Mouse (Mus musculus) intestine, postnatal 0 days (tissue): ENCODE measurements around the gene Mtx1. TPM values are rescaled to one million over a fixed set of nuclear protein-coding genes. Genes with fewer than 3 reads are reported as not detected.

ENCODE experiments used
- ATAC-seq: fragments of 200-750 bp; cut with Nextera tagmentation; 2 replicates; pipeline ENCODE4 v1.8.0; 2017; ENCODE audit warnings: mild to moderate bottlenecking, moderate TSS enrichment, moderate library complexity
- H3K27ac ChIP-seq: fragments of 300-500 bp; sonication (generic); 2 replicates; pipeline ENCODE4 v1.5.1; 2014; ENCODE audit warnings: mild to moderate bottlenecking, low read depth, low read length, moderate library complexity
- H3K27me3 ChIP-seq: fragments of 300-500 bp; sonication (generic); replicated peaks from 2 replicates; pipeline ENCODE4 v1.6.1; 2014; ENCODE audit warnings: low read length, mixed read lengths; ENCODE audit not compliant: control insufficient read depth, insufficient read depth
- H3K36me3 ChIP-seq: fragments of 300-500 bp; sonication (generic); 2 replicates; pipeline ENCODE4 v1.6.1; 2014; ENCODE audit warnings: mild to moderate bottlenecking, moderate library complexity; ENCODE audit not compliant: control insufficient read depth, insufficient read depth
- H3K4me1 ChIP-seq: fragments of 300-500 bp; sonication (generic); replicated peaks from 2 replicates; pipeline ENCODE4 v1.6.1; 2014; ENCODE audit warnings: antibody characterized with exemption, low read length, mixed read lengths; ENCODE audit not compliant: control insufficient read depth, insufficient read depth
- H3K4me2 ChIP-seq: fragments of 300-500 bp; sonication (generic); replicated peaks from 2 replicates; pipeline ENCODE4 v1.6.1; 2014; ENCODE audit warnings: low read depth, mild to moderate bottlenecking, moderate library complexity
- H3K4me3 ChIP-seq: fragments of 300-500 bp; sonication (generic); 2 replicates; pipeline ENCODE4 v1.5.1; 2014; ENCODE audit warnings: low read depth, low read length
- H3K9ac ChIP-seq: fragments of 300-500 bp; sonication (generic); 2 replicates; pipeline ENCODE4 v1.6.1; 2014; ENCODE audit warnings: mild to moderate bottlenecking, low read depth, low read length
- H3K9me3 ChIP-seq: fragments of 300-500 bp; sonication (generic); 2 replicates; pipeline ENCODE4 v1.6.1; 2016; ENCODE audit warnings: mixed run types; ENCODE audit not compliant: control insufficient read depth
- CTCF ChIP-seq: sonication (generic); IDR thresholded peaks from 2 replicates; pipeline ENCODE4 v1.5.1; 2016; ENCODE audit warnings: low read depth, mild to moderate bottlenecking, control low read depth, antibody characterized with exemption, moderate library complexity
- WGBS: fragments of 180-500 bp; shearing (Covaris S2); extraction: QIAGEN DNeasy Blood & Tissue Kit; methylation state at CpG from one replicate; pipeline ENCODE4 v1.1.7; 2014; 5-methylcytosine and 5-hydroxymethylcytosine counted together
- polyA plus RNA-seq: library from polyadenylated mRNA; unstranded; fragments of >200 nt; fragmentation: Nextera tagmentation; extraction: Ambion mirVana; gene quantifications from 2 replicates; pipeline ENCODE4 v1.2.1, GENCODE M21; 2015

Mtx1 gene
- polyA plus RNA-seq, 1 experiment from 2014 or later = 145 TPM

- no peak for ATAC-seq
- no peak overlapping the region for H3K9ac ChIP-seq
- 80% methylated on average over 3 of the region's 3 CpGs for WGBS
- H3K4me2 ChIP-seq = no peak overlapping the region
- peaks cover 9% of the 10 kb centered on the region; the same call in 1 of the 2 replicates for H3K36me3 ChIP-seq
- H3K9me3 ChIP-seq = no peaks in the 10 kb centered on the region
- no peak overlapping the region for H3K27ac ChIP-seq
- no peaks in the 10 kb centered on the region; the same call in 1 of the 2 replicates for H3K4me1 ChIP-seq
- no peak overlapping the region for H3K4me3 ChIP-seq
- H3K27me3 ChIP-seq = no peaks in the 10 kb centered on the region
- TF ChIP-seq CTCF = no peak
Measured at GRCm38 (mm10) chr3:89199839-89200238, 27.0 kb downstream of the Mtx1 start.

- peak overlapping the region; percentile 50 for H3K9ac ChIP-seq
- WGBS = 7% methylated on average over 33 of the region's 33 CpGs
- H3K4me3 ChIP-seq = peak overlapping the region; percentile 43
- H3K9me3 ChIP-seq = no peaks in the 10 kb centered on the region
- ATAC-seq = peak; percentile 90
- H3K27ac ChIP-seq = peak overlapping the region; percentile 70
- H3K4me2 ChIP-seq = peak overlapping the region; percentile 64
- peak; percentile 77 for TF ChIP-seq CTCF
- no peaks in the 10 kb centered on the region for H3K27me3 ChIP-seq
- no peaks in the 10 kb centered on the region for H3K36me3 ChIP-seq
- no peaks in the 10 kb centered on the region; the same call in 1 of the 2 replicates for H3K4me1 ChIP-seq
Measured at GRCm38 (mm10) chr3:89195979-89196877, 30.7 kb downstream of the Mtx1 start.

GRCm38 (mm10) chr3:89193853-89194252, 33.0 kb downstream of the Mtx1 start:
- no peak overlapping the region for H3K27ac ChIP-seq
- ATAC-seq = no peak
- H3K27me3 ChIP-seq = no peaks in the 10 kb centered on the region
- TF ChIP-seq CTCF = peak; percentile 69
- no peaks in the 10 kb centered on the region for H3K36me3 ChIP-seq
- no peak overlapping the region for H3K4me3 ChIP-seq
- H3K9me3 ChIP-seq = no peaks in the 10 kb centered on the region
- H3K4me2 ChIP-seq = no peak overlapping the region
- H3K9ac ChIP-seq = no peak overlapping the region
- 96% methylated on average over 2 of the region's 2 CpGs for WGBS
- H3K4me1 ChIP-seq = no peaks in the 10 kb centered on the region; the same call in 1 of the 2 replicates

- no peak overlapping the region for H3K9ac ChIP-seq
- no peaks in the 10 kb centered on the region for H3K9me3 ChIP-seq
- no peak overlapping the region for H3K4me3 ChIP-seq
- ATAC-seq = no peak
- H3K4me2 ChIP-seq = no peak overlapping the region
- H3K27ac ChIP-seq = no peak overlapping the region
- no peaks in the 10 kb centered on the region for H3K36me3 ChIP-seq
- H3K27me3 ChIP-seq = no peaks in the 10 kb centered on the region
- peak; percentile 41; the same call in 1 of the 2 replicates for TF ChIP-seq CTCF
- WGBS = 68% methylated on average over 1 of the region's 1 CpGs
- H3K4me1 ChIP-seq = no peaks in the 10 kb centered on the region; the same call in 1 of the 2 replicates
Measured at GRCm38 (mm10) chr3:89193351-89193750, 33.5 kb downstream of the Mtx1 start.

- no peak for ATAC-seq
- TF ChIP-seq CTCF = no peak
- Histone ChIP-seq H3K4me1 (no peaks in the 10 kb centered on the region), H3K4me2 (no peak overlapping the region), H3K27ac (no peak overlapping the region), H3K9me3 (no peaks in the 10 kb centered on the region), H3K36me3 (no peaks in the 10 kb centered on the region), H3K4me3 (no peak overlapping the region), H3K9ac (no peak overlapping the region), H3K27me3 (no peaks in the 10 kb centered on the region)
- 81% methylated on average over 8 of the region's 8 CpGs for WGBS
Measured at GRCm38 (mm10) chr3:89190436-89190835, 36.5 kb downstream of the Mtx1 start.

- Histone ChIP-seq H3K27me3 (no peaks in the 10 kb centered on the region), H3K9me3 (no peaks in the 10 kb centered on the region), H3K4me1 (no peaks in the 10 kb centered on the region), H3K4me2 (no peak overlapping the region), H3K4me3 (no peak overlapping the region), H3K9ac (no peak overlapping the region), H3K27ac (no peak overlapping the region), H3K36me3 (no peaks in the 10 kb centered on the region)
- no peak for TF ChIP-seq CTCF
- ATAC-seq = no peak
- WGBS = 85% methylated on average over 12 of the region's 12 CpGs
Measured at GRCm38 (mm10) chr3:89188478-89188875, 38.4 kb downstream of the Mtx1 start.
